Mouse (Mus musculus) adrenal gland, postnatal 14 days (tissue): ENCODE data around the gene Olfr907. TPM values are rescaled to one million over a fixed set of nuclear protein-coding genes. Genes with fewer than 3 reads are reported as not detected.

Source experiments
- DNase-seq: peaks from one replicate; pipeline ENCODE4 v3.0.0; 2021; ENCODE audit warnings: mixed read lengths
- long read RNA-seq, 2 experiments: library from polyadenylated mRNA; stranded (forward); transcript quantifications; one replicate each; pipeline ENCODE4 v2.0.0; 2021
- total RNA-seq: library from RNA; stranded (reverse); gene quantifications from 2 replicates; pipeline ENCODE4 v1.2.3, GENCODE M21; 2021

Gene Olfr907
- not detected in 2 replicates for total RNA-seq
- long read RNA-seq, experiment 1 = 0 reads
- long read RNA-seq, experiment 2 = 0 reads

- no peak for DNase-seq
These were observed at the start of gene Olfr907 for GRCm38 (mm10) chr9:38495501-38495900. Gene Olfr907, plus strand, starts transcription at chr9:38495801.

GRCm38 (mm10) chr9:38447352-38447751 lies 48.2 kb upstream of the Olfr907 start, which contains the start of gene Olfr902:
Gene Olfr902, plus strand, starts transcription at chr9:38447652.
- no peak for DNase-seq

GRCm38 (mm10) chr9:38462844-38463243 lies 32.8 kb upstream of the Olfr907 start, which contains the start of gene Olfr904:
Gene Olfr904, plus strand, starts transcription at chr9:38463144.
- no peak for DNase-seq

- no peak for DNase-seq
These were observed 24.8 kb upstream of the Olfr907 start, which contains the start of gene Olfr905 for GRCm38 (mm10) chr9:38470807-38471206. Gene Olfr905, plus strand, starts transcription at chr9:38471107.

DNA sequence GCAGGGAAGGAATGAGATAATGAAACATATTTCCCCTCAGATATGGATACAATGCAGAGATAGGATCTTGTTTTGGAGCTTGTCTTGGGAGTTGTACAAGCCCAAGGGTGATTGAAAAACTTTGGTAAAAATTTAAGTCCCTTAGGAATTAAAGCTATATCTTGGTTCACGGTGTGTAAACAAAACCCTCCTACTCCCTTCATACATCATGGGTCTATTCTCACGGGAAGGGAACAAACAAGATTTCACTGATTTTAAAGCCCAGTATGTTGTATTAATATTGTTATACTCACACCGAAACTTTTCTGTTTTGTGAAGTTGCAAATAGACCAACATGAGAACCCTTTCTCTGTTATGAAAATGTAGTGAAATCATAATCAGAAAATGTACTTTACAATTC lies 8.8 kb upstream of the Olfr907 start, which contains the start of gene Olfr906:
Gene Olfr906, plus strand, starts transcription at position 301 of the 400 bp plus-strand sequence.
- DNase-seq = no peak

GRCm38 (mm10) chr9:38512353-38512752 lies 16.8 kb downstream of the Olfr907 start:
- no peak for DNase-seq

DNA sequence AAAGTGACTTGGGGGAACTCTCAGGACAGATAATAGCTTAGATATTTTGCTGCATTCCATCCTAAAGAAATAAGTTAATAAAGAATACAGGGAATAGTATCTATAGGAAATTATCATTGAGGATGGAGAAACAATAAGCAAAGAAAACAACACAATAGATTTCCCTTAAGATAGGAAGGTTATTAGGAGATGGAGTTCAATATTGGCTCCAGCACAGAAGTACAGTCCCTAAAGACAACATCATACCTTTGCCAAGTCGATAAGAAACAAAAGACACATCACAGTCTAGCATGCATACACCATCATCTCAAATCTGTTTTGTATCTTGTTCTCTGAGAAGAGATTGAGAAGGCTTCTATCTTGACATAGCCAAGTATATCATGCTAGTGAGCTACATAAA lies 25.7 kb downstream of the Olfr907 start, which contains the start of gene Olfr911-ps1:
Gene Olfr911-ps1, plus strand, starts transcription at position 301 of the 400 bp plus-strand sequence.
- DNase-seq = no peak

GRCm38 (mm10) chr9:38537549-38537948 lies 41.9 kb downstream of the Olfr907 start, which contains the start of gene Olfr910:
Gene Olfr910, plus strand, starts transcription at chr9:38537849.
- no peak for DNase-seq

Other genes with a start within 250 kb of the Olfr907 start
- not detected in 2 replicates for gene Olfr143, start 243.0 kb upstream of the Olfr907 start, total RNA-seq
- not detected in 2 replicates for gene Olfr895, start 227.9 kb upstream of the Olfr907 start, total RNA-seq
- gene Olfr896-ps1, start 204.7 kb upstream of the Olfr907 start, total RNA-seq = not detected in 2 replicates
- gene Olfr25, start 166.7 kb upstream of the Olfr907 start, total RNA-seq = not detected in 2 replicates
- gene Olfr898, start 147.4 kb upstream of the Olfr907 start, total RNA-seq = not detected in 2 replicates
- not detected in 2 replicates for gene Olfr250, start 128.9 kb upstream of the Olfr907 start, total RNA-seq
- gene Olfr251, start 118.7 kb upstream of the Olfr907 start, total RNA-seq = not detected in 2 replicates
- not detected in 2 replicates for gene Olfr147, start 94.1 kb upstream of the Olfr907 start, total RNA-seq
- not detected in 2 replicates for gene Olfr901, start 66.3 kb upstream of the Olfr907 start, total RNA-seq
- gene Olfr902, start 48.1 kb upstream of the Olfr907 start, total RNA-seq = not detected in 2 replicates
- not detected in 2 replicates for gene Olfr904, start 32.7 kb upstream of the Olfr907 start, total RNA-seq
- not detected in 2 replicates for gene Olfr905, start 24.7 kb upstream of the Olfr907 start, total RNA-seq
- gene Olfr906, start 8.7 kb upstream of the Olfr907 start, total RNA-seq = not detected in 2 replicates
- gene Olfr911-ps1, start 25.8 kb downstream of the Olfr907 start, total RNA-seq = not detected in 2 replicates
- not detected in 2 replicates for gene Olfr910, start 42.0 kb downstream of the Olfr907 start, total RNA-seq
- gene Olfr912, start 84.4 kb downstream of the Olfr907 start, total RNA-seq = not detected in 2 replicates
- gene Olfr913, start 97.0 kb downstream of the Olfr907 start, total RNA-seq = not detected in 2 replicates
- not detected in 2 replicates for gene Olfr914, start 109.3 kb downstream of the Olfr907 start, total RNA-seq
- gene Olfr916, start 164.1 kb downstream of the Olfr907 start, total RNA-seq = not detected in 2 replicates
- not detected in 2 replicates for gene Olfr917, start 170.0 kb downstream of the Olfr907 start, total RNA-seq
- not detected in 2 replicates for gene Olfr918, start 178.8 kb downstream of the Olfr907 start, total RNA-seq
- not detected in 2 replicates for gene Olfr919, start 207.9 kb downstream of the Olfr907 start, total RNA-seq
- 35.2 and 35.3 TPM in 2 replicates for gene Vwa5a, start 222.5 kb downstream of the Olfr907 start, total RNA-seq